Mouse (Mus musculus) left cerebral cortex, postnatal 14 days (tissue): ENCODE data around the gene Ccdc159. TPM values are rescaled to one million over a fixed set of nuclear protein-coding genes. Genes with fewer than 3 reads are reported as not detected.
A peak's percentile ranks its signal among the peaks of the same experiment; 100 is the strongest.

Source experiments
- DNase-seq, 2 experiments: peaks; one replicate each; pipeline ENCODE4 v3.0.0; 2021 to 2022; ENCODE audit warnings: low spot score in 2 of 2, mixed read lengths in 1 of 2
- intact Hi-C: fragments of 180-260 bp; cut with DNase I; formaldehyde crosslinking; loops from one replicate; pipeline ENCODE4 v1.15.1; 2025
- total RNA-seq, 2 experiments: library from RNA; stranded (reverse); gene quantifications; 2 replicates each; pipeline ENCODE4 v1.2.3; 2021

Gene Ccdc159
- total RNA-seq, 2 experiments from 2014 or later: 12.5 to 14.7 TPM

GRCm38 (mm10) chr9:21932006-21932405 is 4.7 kb downstream of the Ccdc159 start:
- intact Hi-C loops: no loop called here
- DNase-seq: no peak

DNA sequence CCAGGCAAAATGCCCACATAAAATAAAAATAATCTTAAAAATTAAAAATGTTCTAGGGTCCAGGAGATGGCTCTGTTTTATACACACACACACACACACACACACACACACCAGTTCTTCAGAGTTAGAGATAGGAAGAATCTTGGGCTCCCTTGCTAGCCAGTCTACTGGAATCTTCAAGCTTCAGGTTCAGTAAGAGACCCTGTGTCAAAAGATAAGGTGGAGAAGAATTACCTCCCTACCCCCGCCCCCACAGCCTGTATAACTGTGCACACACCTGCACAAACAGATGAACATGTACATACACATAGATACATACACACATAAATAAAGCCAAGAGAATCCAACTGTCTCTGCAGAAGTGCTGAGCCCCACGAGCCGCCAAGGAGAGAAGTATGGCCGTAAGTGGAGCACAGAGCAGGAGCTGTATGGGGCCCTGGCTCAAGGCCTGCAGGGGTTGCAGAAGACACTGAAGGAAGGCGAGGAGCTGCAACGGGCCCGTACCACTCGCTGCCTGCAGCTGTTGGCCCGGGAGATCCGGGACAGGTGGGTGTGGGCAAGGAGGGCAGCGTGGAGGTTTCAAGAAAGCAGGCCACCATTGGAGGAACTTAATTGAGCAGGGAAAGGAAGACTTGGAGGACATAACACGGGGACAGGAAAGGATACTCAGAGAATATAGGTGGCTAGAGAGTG is 5.3 kb downstream of the Ccdc159 start:
- intact Hi-C loops: no loop called here
- DNase-seq: no peak

- intact Hi-C loops: no loop called here
- DNase-seq: no peak
These were observed 6.8 kb downstream of the Ccdc159 start for GRCm38 (mm10) chr9:21934021-21934420.

GRCm38 (mm10) chr9:21935466-21936131 is 8.3 kb downstream of the Ccdc159 start:
- intact Hi-C loops: loop anchor here (2.0 kb wide), 1 partner anchor 19 kb away; the partner anchor contains the start of gene Swsap1
- DNase-seq: no peak

DNA sequence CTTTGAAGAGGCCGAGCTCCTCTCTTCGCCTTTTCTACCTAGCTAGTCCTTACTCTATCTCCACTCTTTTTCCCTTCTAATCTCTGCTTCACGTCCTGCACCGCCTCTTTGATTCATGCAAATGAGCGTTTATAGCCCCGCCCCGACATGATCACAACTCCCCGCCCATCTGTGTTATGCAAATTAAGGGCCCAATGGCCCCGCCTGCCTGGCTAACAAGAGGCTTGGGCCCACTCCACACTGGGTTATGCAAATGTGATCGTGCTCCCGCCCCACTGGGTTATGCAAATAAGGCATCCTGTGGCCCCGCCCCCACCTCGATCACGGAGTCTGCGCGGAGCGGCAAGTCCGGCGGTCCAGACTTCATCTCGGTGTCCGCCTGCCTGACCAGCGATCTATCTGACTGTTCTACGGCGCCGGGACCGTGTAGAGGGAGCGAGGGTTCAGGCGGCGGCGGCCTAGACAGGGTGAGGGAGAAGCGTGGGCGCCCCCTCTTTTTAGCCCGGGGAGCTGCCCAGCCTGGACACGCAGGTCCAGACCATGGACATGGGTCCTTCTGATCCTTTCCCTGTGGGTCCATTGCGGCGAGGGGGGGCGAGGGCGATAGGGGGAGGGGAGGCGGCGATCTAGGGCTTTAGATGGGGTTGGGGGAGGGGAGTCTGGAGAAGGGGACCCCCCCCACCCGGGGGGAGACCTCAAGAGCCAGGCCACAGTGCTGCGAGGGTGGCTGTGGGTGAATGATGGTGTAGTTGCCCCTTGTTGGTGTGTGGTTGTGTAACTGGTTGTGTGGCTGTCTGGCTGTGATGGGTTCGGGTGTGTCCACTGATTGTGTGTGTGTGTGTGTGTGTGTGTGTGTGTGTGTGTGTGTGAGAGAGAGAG is 9.7 kb downstream of the Ccdc159 start, which contains the start of gene Plppr2:
Gene Plppr2 (plus strand): TSS at position 342 of the 879 bp plus-strand sequence.
- peak; percentile 98 for DNase-seq
- intact Hi-C loops: loop anchor here (2.0 kb wide), 1 partner anchor 18 kb away; the partner anchor contains the start of gene Swsap1

DNA sequence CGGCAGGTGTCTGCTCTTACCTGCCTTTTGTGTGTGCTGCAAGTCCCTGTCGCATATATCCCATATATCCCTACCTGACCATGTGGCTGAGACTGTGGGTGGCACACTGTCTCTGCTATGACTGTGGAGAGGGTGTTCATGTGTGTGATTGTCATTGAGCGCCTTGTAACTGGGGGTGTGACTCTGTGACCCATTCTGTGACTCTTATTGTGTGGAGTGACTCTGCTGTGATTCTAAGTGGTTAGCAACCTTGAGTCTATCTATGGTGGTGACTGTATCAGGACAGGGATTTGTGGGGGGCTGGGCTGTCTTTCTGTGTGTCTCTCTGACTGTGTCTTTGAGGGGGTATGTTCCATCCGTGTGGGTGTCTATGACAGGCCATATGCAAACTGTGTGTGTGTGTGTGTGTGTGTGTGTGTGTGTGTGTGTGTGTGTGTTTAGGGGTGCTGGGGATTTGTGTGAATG is 10.5 kb downstream of the Ccdc159 start:
- DNase-seq: peak in 1 of 2 experiments; percentile 82
- intact Hi-C loops: loop anchor here (2.0 kb wide), 1 partner anchor 17 kb away; the partner anchor contains the start of gene Swsap1

GRCm38 (mm10) chr9:21938234-21938855 is 11.1 kb downstream of the Ccdc159 start:
- intact Hi-C loops: no loop called here
- no peak for DNase-seq

DNA sequence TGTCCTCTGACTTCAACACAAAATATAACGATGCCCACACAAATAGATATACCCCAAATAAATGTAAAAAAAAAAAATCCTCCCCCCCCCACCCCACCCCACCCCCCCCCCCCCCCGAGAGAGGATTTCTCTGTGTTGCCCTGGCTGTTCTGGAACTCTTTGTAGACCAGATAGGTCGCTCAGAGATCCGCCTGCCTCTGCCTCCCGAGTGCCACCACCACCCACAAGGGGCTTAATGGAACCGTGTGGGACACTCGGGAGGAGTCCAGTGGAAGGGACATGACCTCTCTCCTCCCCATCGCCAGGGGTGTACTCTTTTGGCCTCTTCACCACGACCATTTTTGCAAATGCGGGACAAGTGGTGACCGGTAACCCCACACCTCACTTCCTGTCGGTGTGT is 15.8 kb downstream of the Ccdc159 start:
- intact Hi-C loops: no loop called here

GRCm38 (mm10) chr9:21943638-21944037 is 16.4 kb downstream of the Ccdc159 start:
- intact Hi-C loops: no loop called here
- no peak for DNase-seq

More for the DNA sequence above, 15.8 kb downstream of the Ccdc159 start:
- DNase-seq: no peak

DNA sequence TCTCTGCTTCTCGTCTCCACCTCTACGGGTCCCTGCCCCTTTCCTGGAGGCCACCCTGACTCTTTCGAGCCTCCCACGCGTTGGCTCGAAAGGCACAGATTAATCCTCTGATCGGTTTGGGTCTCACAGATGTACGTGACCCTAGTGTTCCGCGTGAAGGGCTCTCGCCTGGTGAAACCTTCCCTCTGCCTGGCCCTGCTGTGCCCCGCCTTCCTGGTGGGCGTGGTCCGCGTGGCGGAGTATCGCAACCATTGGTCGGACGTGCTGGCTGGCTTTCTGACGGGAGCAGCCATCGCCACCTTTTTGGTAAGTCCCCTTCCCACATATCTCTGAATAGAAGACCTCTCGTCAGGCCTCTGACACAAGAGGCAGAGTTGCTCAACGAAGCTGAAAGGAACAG is 17.0 kb downstream of the Ccdc159 start:
- intact Hi-C loops: no loop called here
- no peak for DNase-seq

DNA sequence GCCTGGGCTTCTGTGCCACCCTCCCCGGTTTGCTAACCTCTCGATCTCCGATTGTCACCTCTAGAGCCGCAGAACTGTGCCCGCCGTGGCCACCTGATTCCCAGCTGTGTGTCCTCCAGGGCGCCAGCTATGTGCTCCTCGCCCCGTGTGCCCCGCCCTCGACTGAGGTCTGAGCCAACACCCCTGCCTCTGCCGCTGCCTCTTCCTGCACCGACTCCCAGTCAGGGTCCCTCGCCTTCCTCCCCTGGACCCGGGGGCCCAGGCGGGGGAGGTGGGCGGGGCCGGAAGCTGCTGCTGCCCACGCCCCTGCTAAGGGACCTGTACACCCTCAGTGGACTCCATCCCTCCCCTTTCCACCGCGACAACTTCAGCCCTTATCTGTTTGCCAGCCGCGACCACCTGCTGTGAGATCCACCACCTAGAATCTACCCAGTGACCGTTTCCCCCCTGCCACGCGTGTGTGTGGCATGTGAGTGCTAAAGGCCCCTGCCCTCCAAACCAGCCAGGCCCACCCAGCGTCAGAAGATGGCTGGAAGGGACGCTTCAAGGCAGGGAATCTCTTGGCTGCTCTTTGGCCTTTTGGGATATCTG is 20.4 kb downstream of the Ccdc159 start:
- intact Hi-C loops: no loop called here
- no peak for DNase-seq

DNA sequence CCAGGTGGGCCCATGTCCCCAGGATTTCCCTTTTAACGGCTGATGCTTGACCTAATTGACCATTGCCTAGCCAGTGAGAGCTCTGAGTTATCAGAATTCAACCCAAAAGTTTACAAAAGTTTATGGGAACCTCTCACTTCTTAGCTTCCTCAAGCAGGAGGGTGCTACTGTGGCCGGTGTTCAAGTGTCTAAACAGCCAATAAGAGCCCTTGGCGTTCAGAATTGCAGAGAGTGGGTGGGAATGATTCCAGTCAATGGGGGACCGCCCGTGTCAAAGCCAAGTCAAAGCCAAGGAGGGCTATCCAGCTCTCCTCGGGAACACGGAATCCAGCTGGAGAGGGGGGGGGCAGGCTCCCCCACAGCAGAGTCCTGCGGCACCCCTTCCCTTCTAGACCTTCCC is 20.9 kb downstream of the Ccdc159 start:
- no peak for DNase-seq
- intact Hi-C loops: no loop called here

DNA sequence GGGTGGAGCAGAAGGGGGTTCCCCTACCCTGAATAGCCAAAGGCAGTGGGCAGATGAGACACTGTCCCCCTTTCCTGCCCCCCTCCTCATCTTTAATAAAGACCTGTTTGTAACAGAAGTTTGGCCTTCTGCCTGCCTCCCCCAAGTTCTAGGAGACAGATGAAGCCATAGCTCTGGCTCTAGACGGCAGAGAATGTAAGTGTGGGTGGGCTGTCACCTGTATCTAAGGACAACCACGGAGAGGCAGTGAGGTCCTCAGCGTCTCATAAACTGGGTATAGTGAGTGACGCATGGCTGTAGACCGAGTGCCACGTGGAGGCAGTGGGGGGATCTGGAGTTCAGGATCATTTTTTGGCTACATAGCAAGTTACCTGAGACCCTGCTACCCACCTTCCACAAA is 21.5 kb downstream of the Ccdc159 start:
- intact Hi-C loops: no loop called here
- peak; percentile 34 to 81 for DNase-seq

GRCm38 (mm10) chr9:21950322-21950721 is 23.1 kb downstream of the Ccdc159 start:
- intact Hi-C loops: loop anchor here (5.0 kb wide), 1 partner anchor 102 kb away; the partner anchor contains the start of gene Elavl3
- DNase-seq: peak in 1 of 2 experiments; percentile 29

- DNase-seq: no peak
- intact Hi-C loops: loop anchor here (5.0 kb wide), 1 partner anchor 100 kb away; the partner anchor contains the start of gene Elavl3
These were observed 24.7 kb downstream of the Ccdc159 start for GRCm38 (mm10) chr9:21951977-21952376.

DNA sequence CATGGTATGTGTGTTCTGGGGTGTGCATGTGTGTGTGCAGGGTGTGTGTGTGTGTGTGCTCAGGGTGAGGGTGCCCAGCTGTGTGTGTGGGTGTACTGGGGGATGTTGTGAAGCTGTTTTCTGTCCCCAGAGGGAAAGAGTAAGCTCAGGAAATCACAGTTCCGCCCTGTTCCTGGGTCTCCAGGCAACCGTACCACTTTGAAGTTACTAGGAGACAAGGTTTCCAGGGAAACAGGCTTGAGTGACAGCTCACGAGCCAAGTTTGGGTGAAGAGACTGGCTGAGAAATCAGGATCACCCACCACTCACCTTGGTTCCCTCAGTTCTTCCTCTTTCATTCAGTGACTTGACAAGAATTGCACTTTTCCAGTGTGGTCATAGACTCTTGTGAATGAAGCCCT is 26.3 kb downstream of the Ccdc159 start:
- intact Hi-C loops: loop anchor here (5.0 kb wide), 1 partner anchor 99 kb away; the partner anchor contains the start of gene Elavl3

DNA sequence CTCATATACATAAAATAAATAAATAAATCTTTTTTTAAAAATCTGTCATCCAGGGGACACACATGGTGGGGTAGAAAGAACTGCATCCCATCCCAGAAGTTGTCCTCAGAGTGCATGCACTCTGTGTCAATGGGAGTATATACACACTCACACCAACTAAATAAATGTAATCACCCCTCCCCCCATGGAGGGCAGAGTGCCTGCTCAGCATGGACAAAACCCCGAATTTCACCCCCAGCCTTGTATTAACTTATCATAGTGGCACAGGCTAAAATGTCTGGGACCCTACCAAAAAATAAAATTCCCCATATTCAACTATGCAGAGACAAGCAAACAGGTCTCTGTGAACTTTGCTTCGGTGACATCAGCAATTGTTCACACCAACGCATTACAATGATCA is 27.4 kb downstream of the Ccdc159 start:
- intact Hi-C loops: loop anchor here (2.0 to 5.0 kb wide), 2 partner anchors 18 to 98 kb away; partner anchors contain the start of genes Elavl3 and Plppr2
- DNase-seq: no peak

More for the DNA sequence above, 26.3 kb downstream of the Ccdc159 start:
- DNase-seq: peak; percentile 76 to 91

GRCm38 (mm10) chr9:21955225-21955569 is 27.9 kb downstream of the Ccdc159 start:
- intact Hi-C loops: loop anchor here (2.0 kb wide), 1 partner anchor 18 kb away; the partner anchor contains the start of gene Plppr2
- DNase-seq: no peak
